Comparison of ENCODE assay signal across 8 mouse cellular contexts in genomic region chr2:119618199-119618982, GRCm38 (mm10). TPM values are rescaled to one million over a fixed set of nuclear protein-coding genes. Genes with fewer than 3 reads are reported as not detected.
DNase-seq lines count a peak whose midpoint lies in the region; ATAC-seq and TF ChIP-seq lines count a peak whose summit lies in the region.

Nusap1 (plus strand) TSS chr2:119618298.
Oip5 (minus strand) TSS chr2:119618469.

- no peaks in the 10 kb centered on the region for H3K9me3 ChIP-seq in embryonic facial prominence, embryonic 14.5 days (ENCODE audit: control insufficient read depth, low read length)
- H3K9me3 ChIP-seq in limb, embryonic 13.5 days: no peaks in the 10 kb centered on the region
- H3K9me3 ChIP-seq in midbrain, embryonic 16.5 days (replicated peaks; ENCODE audit: control insufficient read depth, low read length, poor library complexity, severe bottlenecking): no peaks in the 10 kb centered on the region

- no peaks in the 10 kb centered on the region for H3K27me3 ChIP-seq in embryonic facial prominence, embryonic 14.5 days (replicated peaks; ENCODE audit: control insufficient read depth, insufficient read depth, low read length)
- no peaks in the 10 kb centered on the region for H3K27me3 ChIP-seq in heart, adult 2 months (ENCODE audit: control insufficient read depth, insufficient read depth, low read length)
- no peaks in the 10 kb centered on the region for H3K27me3 ChIP-seq in limb, embryonic 13.5 days
- no peaks in the 10 kb centered on the region for H3K27me3 ChIP-seq in midbrain, embryonic 16.5 days (ENCODE audit: control insufficient read depth, insufficient read depth, low read depth, low read length)

- ATAC-seq in embryonic facial prominence, embryonic 14.5 days (ENCODE audit: low read depth): peak; percentile 100
- peak; percentile 100 for ATAC-seq in limb, embryonic 13.5 days (ENCODE audit: low FRiP score, low read depth)
- ATAC-seq in midbrain, embryonic 16.5 days: peak; percentile 100

- peak within 1 kb of the TSS; percentile 71 for H3K9ac ChIP-seq in embryonic facial prominence, embryonic 14.5 days (ENCODE audit: low read depth, low read length)
- H3K9ac ChIP-seq in heart, adult 2 months (ENCODE audit: low read depth, low read length): peak within 1 kb of the TSS; percentile 71
- H3K9ac ChIP-seq in limb, embryonic 13.5 days: peak within 1 kb of the TSS; percentile 75
- H3K9ac ChIP-seq in midbrain, embryonic 16.5 days (ENCODE audit: low read depth, low read length): peak within 1 kb of the TSS; percentile 55

- no peak for TF ChIP-seq EP300 in heart, adult 2 months (IDR thresholded peaks at IDR 0.05; ENCODE audit: insufficient read depth, low read depth, low read length)

- peak; percentile 99 for DNase-seq in 3T3-L1 (ENCODE audit: low read depth, low spot score)
- peak; percentile 78 to 87 for DNase-seq in adrenal gland, postnatal 4 days (ENCODE audit: low spot score in 2 of 2)
- DNase-seq in embryonic facial prominence, embryonic 14.5 days (ENCODE audit: low spot score): peak; percentile 100
- peak; percentile 91 to 92 for DNase-seq in heart, adult 2 months
- peak; percentile 93 to 94 for DNase-seq in kidney, adult 8-10 months
- DNase-seq in spleen, postnatal 10 days (ENCODE audit: low spot score in 2 of 2): peak; percentile 91 to 97

- peaks cover 14% of the 10 kb centered on the region for H3K4me1 ChIP-seq in embryonic facial prominence, embryonic 14.5 days (ENCODE audit: control insufficient read depth, insufficient read depth, low read length)
- H3K4me1 ChIP-seq in heart, adult 2 months (ENCODE audit: control insufficient read depth, insufficient read depth, low read length): no peaks in the 10 kb centered on the region; the same call in 1 of the 2 replicates
- H3K4me1 ChIP-seq in limb, embryonic 13.5 days: peaks cover 26% of the 10 kb centered on the region
- peaks cover 6% of the 10 kb centered on the region for H3K4me1 ChIP-seq in midbrain, embryonic 16.5 days (ENCODE audit: control insufficient read depth, insufficient read depth, low read length)

- no peak for TF ChIP-seq CTCF in heart, adult 2 months (IDR thresholded peaks at IDR 0.05)

- intact Hi-C loops in heart, adult 2 months (cut with DNase I): loop anchor here (2.0 kb wide), 1 partner anchor 24 kb away; no protein-coding TSS in a partner anchor

- H3K79me2 ChIP-seq in heart, adult 2 months (replicated peaks; ENCODE audit: control insufficient read depth, insufficient read depth, low read length): no peaks in the 10 kb centered on the region

- peak within 1 kb of the TSS; percentile 71 for H3K4me2 ChIP-seq in embryonic facial prominence, embryonic 14.5 days (ENCODE audit: low read depth, low read length)
- peak within 1 kb of the TSS; percentile 85 for H3K4me2 ChIP-seq in limb, embryonic 13.5 days (replicated peaks)
- peak within 1 kb of the TSS; percentile 95 for H3K4me2 ChIP-seq in midbrain, embryonic 16.5 days (ENCODE audit: low read length)

- 0 out of 2 replicates have a peak, but pooled peaks cover 2% of the 10 kb centered on the region for H3K36me3 ChIP-seq in embryonic facial prominence, embryonic 14.5 days (ENCODE audit: control insufficient read depth, insufficient read depth, low read length)
- H3K36me3 ChIP-seq in heart, adult 2 months (ENCODE audit: control insufficient read depth, insufficient read depth, low read length): no peaks in the 10 kb centered on the region
- peaks cover 3% of the 10 kb centered on the region for H3K36me3 ChIP-seq in limb, embryonic 13.5 days
- no peaks in the 10 kb centered on the region for H3K36me3 ChIP-seq in midbrain, embryonic 16.5 days (ENCODE audit: control insufficient read depth, insufficient read depth, low read length)

- WGBS in embryonic facial prominence, embryonic 14.5 days: under 1% methylated on average over 55 of the region's 55 CpGs
- under 1% methylated on average over 55 of the region's 55 CpGs for WGBS in heart, adult 2 months
- WGBS in limb, embryonic 13.5 days: under 1% methylated on average over 55 of the region's 55 CpGs
- under 1% methylated on average over 55 of the region's 55 CpGs for whole genome bisulfite sequencing in midbrain, embryonic 16.5 days

- TF ChIP-seq POLR2A in heart, adult 2 months (IDR thresholded peaks at IDR 0.05; ENCODE audit: insufficient read depth, low read depth, low read length): no peak

- H3K4me3 ChIP-seq in embryonic facial prominence, embryonic 14.5 days (ENCODE audit: low read depth, low read length): peak within 1 kb of the TSS; percentile 75
- peak within 1 kb of the TSS; percentile 50 for H3K4me3 ChIP-seq in heart, adult 2 months
- H3K4me3 ChIP-seq in limb, embryonic 13.5 days: peak within 1 kb of the TSS; percentile 79
- H3K4me3 ChIP-seq in midbrain, embryonic 16.5 days (ENCODE audit: low read depth, low read length): peak within 1 kb of the TSS; percentile 64

- no peak within 1 kb of the TSS for H3K27ac ChIP-seq in embryonic facial prominence, embryonic 14.5 days (replicated peaks; ENCODE audit: low read depth, low read length)
- peak within 1 kb of the TSS; percentile 0; the same call in 1 of the 2 replicates for H3K27ac ChIP-seq in heart, adult 2 months
- H3K27ac ChIP-seq in limb, embryonic 13.5 days: peak within 1 kb of the TSS; percentile 28; the same call in 1 of the 2 replicates
- no peak within 1 kb of the TSS for H3K27ac ChIP-seq in midbrain, embryonic 16.5 days (ENCODE audit: low read length)

RNA-seq across cellular contexts. Expression of gene Nusap1, which starts in this region (rescaled TPM):
- 10 to 100 TPM; 20.1 to 21.8 TPM for total RNA-seq in adrenal gland, postnatal 4 days (2021)
- polyA plus RNA-seq in embryonic facial prominence, embryonic 14.5 days (2014; fragmentation: Nextera tagmentation; extraction: Ambion mirVana): 47.5 and 56.6 TPM in 2 replicates
- 1 to 10 TPM in 1 of 2 experiments, under 1 TPM in 1; 0.84 to 2.0 TPM for total RNA-seq in heart, adult 2 months (2021)
- polyA plus RNA-seq in heart, adult 2 months (2012; rRNA removed): 0.26 and 0.31 TPM in 2 replicates
- polyA plus RNA-seq in limb, embryonic 13.5 days (2015; fragmentation: Nextera tagmentation; extraction: Ambion mirVana): 70.1 and 73.8 TPM in 2 replicates
- 7.1 and 9.6 TPM in 2 replicates for polyA plus RNA-seq in midbrain, embryonic 16.5 days (2015; fragmentation: Nextera tagmentation; extraction: Ambion mirVana)

RNA-seq across cellular contexts. Expression of gene Oip5, which starts in this region (rescaled TPM):
- 10 to 100 TPM; 10.5 to 10.7 TPM for total RNA-seq in adrenal gland, postnatal 4 days (2021)
- 15.3 and 17.9 TPM in 2 replicates for polyA plus RNA-seq in embryonic facial prominence, embryonic 14.5 days (2014; fragmentation: Nextera tagmentation; extraction: Ambion mirVana)
- under 1 TPM; 0.16 to 0.37 TPM for total RNA-seq in heart, adult 2 months (2021)
- polyA plus RNA-seq in heart, adult 2 months (2012; rRNA removed): 0.20 and 0.26 TPM in 2 replicates
- 23.9 and 27.1 TPM in 2 replicates for polyA plus RNA-seq in limb, embryonic 13.5 days (2015; fragmentation: Nextera tagmentation; extraction: Ambion mirVana)
- polyA plus RNA-seq in midbrain, embryonic 16.5 days (2015; fragmentation: Nextera tagmentation; extraction: Ambion mirVana): 3.4 and 3.7 TPM in 2 replicates

Comparison
In these comparisons a context has a peak if more than half of its experiments do, and no peak if none do; other contexts are left out.
1. RNA of gene Nusap1 (total RNA-seq): 20.1 to 21.8 TPM in adrenal gland, postnatal 4 days; 0.84 to 2.0 TPM in heart, adult 2 months; every median in the first group is over 4 times any median in the second.
2. RNA of gene Oip5 (total RNA-seq): 10.5 to 10.7 TPM in adrenal gland, postnatal 4 days; 0.16 to 0.37 TPM in heart, adult 2 months; every median in the first group is over 4 times any median in the second.
3. H3K27ac ChIP-seq: peak in heart, adult 2 months (single experiment) and limb, embryonic 13.5 days (single experiment); none in embryonic facial prominence, embryonic 14.5 days (single experiment) and midbrain, embryonic 16.5 days (single experiment).
4. Peak in every context shown above with its lines, with median percentiles within 50 percentile points of each other: DNase-seq, ATAC-seq, H3K4me2 ChIP-seq, H3K4me3 ChIP-seq and H3K9ac ChIP-seq.